Mouse (Mus musculus): Measurements from ENCODE around the gene Hsd17b2.

- TF ChIP-seq GATA1 (IDR thresholded peaks at IDR 0.05; ENCODE audit: low read length) (no peak), TAL1 (IDR thresholded peaks at IDR 0.05; ENCODE audit: low read length) (no peak)
Observed at GRCm38 (mm10) chr8:117718152-117718860, 16.6 kb downstream of the Hsd17b2 start.

Measured in erythroblast, embryonic 14.5 days (primary cell).